Mouse (Mus musculus): ENCODE results near the gene Cyb5d2. TPM values are rescaled to one million over a fixed set of nuclear protein-coding genes. Genes with fewer than 3 reads are reported as not detected.
A peak's percentile ranks its signal among the peaks of the same experiment; 100 is the strongest.

Cyb5d2 gene
- polyA plus RNA-seq (2015; fragmentation: Nextera tagmentation; extraction: Ambion mirVana), result 4.8 and 5.1 TPM in 2 replicates

- H3K4me1 ChIP-seq (ENCODE audit: control insufficient read depth, insufficient read depth, low read length), result peaks cover 7% of the 10 kb centered on the region
- H3K9ac ChIP-seq (ENCODE audit: low read depth, low read length), result peak within 1 kb of the TSS; percentile 95
- no peaks in the 10 kb centered on the region for H3K9me3 ChIP-seq (ENCODE audit: control insufficient read depth, low read length)
- H3K4me2 ChIP-seq (ENCODE audit: low read depth, low read length), result peak within 1 kb of the TSS; percentile 84
- peak within 1 kb of the TSS; percentile 81 for H3K27ac ChIP-seq (ENCODE audit: low read length)
- no peaks in the 10 kb centered on the region for H3K36me3 ChIP-seq (ENCODE audit: control insufficient read depth, insufficient read depth, low read length)
- no peaks in the 10 kb centered on the region for H3K27me3 ChIP-seq (replicated peaks; ENCODE audit: control insufficient read depth, insufficient read depth, low read length)
- H3K4me3 ChIP-seq (ENCODE audit: low read length), result peak within 1 kb of the TSS; percentile 99
- ATAC-seq, result peak; percentile 93
- WGBS, result under 1% methylated on average over 69 of the region's 69 CpGs
Measured at GRCm38 (mm10) chr11:72795455-72796295, at the start of gene Cyb5d2, which contains the start of gene Zzef1. Gene Cyb5d2, minus strand, starts transcription at chr11:72796142. Gene Zzef1, plus strand, starts transcription at chr11:72796226.

GRCm38 (mm10) chr11:72845526-72845925 is 49.6 kb upstream of the Cyb5d2 start:
- no peaks in the 10 kb centered on the region for H3K27me3 ChIP-seq (replicated peaks; ENCODE audit: control insufficient read depth, insufficient read depth, low read length)
- H3K4me3 ChIP-seq (ENCODE audit: low read length), result no peak overlapping the region
- 91% methylated on average over 2 of the region's 2 CpGs for WGBS
- peaks cover 14% of the 10 kb centered on the region for H3K36me3 ChIP-seq (ENCODE audit: control insufficient read depth, insufficient read depth, low read length)
- peaks cover 2% of the 10 kb centered on the region; the same call in 1 of the 2 replicates for H3K4me1 ChIP-seq (ENCODE audit: control insufficient read depth, insufficient read depth, low read length)
- no peak overlapping the region for H3K9ac ChIP-seq (ENCODE audit: low read depth, low read length)
- H3K9me3 ChIP-seq (ENCODE audit: control insufficient read depth, low read length), result no peaks in the 10 kb centered on the region
- no peak for ATAC-seq
- H3K27ac ChIP-seq (ENCODE audit: low read length), result no peak overlapping the region
- no peak overlapping the region for H3K4me2 ChIP-seq (ENCODE audit: low read depth, low read length)

GRCm38 (mm10) chr11:72843576-72843975 is 47.6 kb upstream of the Cyb5d2 start:
- Histone ChIP-seq H3K36me3 (ENCODE audit: control insufficient read depth, insufficient read depth, low read length) (peaks cover 9% of the 10 kb centered on the region), H3K4me1 (ENCODE audit: control insufficient read depth, insufficient read depth, low read length) (no peaks in the 10 kb centered on the region), H3K27ac (ENCODE audit: low read length) (no peak overlapping the region), H3K9ac (ENCODE audit: low read depth, low read length) (no peak overlapping the region), H3K4me3 (ENCODE audit: low read length) (no peak overlapping the region), H3K27me3 (replicated peaks; ENCODE audit: control insufficient read depth, insufficient read depth, low read length) (no peaks in the 10 kb centered on the region), H3K9me3 (ENCODE audit: control insufficient read depth, low read length) (no peaks in the 10 kb centered on the region), H3K4me2 (ENCODE audit: low read depth, low read length) (no peak overlapping the region)
- ATAC-seq, result no peak

DNA sequence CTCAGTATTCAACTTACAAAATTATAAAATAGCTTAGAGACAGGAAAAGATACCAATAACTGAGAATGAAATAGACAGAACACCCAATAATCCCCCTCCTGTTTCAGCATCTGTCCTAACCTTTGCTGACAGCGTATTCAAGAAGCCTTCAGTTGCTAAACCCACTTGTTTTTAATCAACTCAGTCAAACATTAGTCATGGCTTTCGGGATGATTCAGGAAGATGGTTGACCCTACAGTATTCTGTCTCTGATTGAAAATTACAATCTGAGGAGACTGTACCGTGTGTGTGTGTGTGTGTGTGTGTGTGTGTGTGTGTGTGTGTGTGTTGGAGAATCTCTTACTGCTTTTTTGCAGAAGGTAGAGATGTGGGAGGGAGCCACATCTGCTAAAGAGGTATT is 46.8 kb upstream of the Cyb5d2 start:
- Histone ChIP-seq H3K4me1 (ENCODE audit: control insufficient read depth, insufficient read depth, low read length) (no peaks in the 10 kb centered on the region), H3K9me3 (ENCODE audit: control insufficient read depth, low read length) (no peaks in the 10 kb centered on the region), H3K36me3 (ENCODE audit: control insufficient read depth, insufficient read depth, low read length) (peaks cover 6% of the 10 kb centered on the region), H3K9ac (ENCODE audit: low read depth, low read length) (no peak overlapping the region), H3K27me3 (replicated peaks; ENCODE audit: control insufficient read depth, insufficient read depth, low read length) (no peaks in the 10 kb centered on the region), H3K27ac (ENCODE audit: low read length) (no peak overlapping the region), H3K4me3 (ENCODE audit: low read length) (no peak overlapping the region), H3K4me2 (ENCODE audit: low read depth, low read length) (no peak overlapping the region)
- WGBS, result 88% methylated on average over 3 of the region's 3 CpGs
- no peak for ATAC-seq

- WGBS, result 85% methylated on average over 3 of the region's 3 CpGs
- no peaks in the 10 kb centered on the region for H3K9me3 ChIP-seq (ENCODE audit: control insufficient read depth, low read length)
- H3K4me2 ChIP-seq (ENCODE audit: low read depth, low read length), result no peak overlapping the region
- H3K4me1 ChIP-seq (ENCODE audit: control insufficient read depth, insufficient read depth, low read length), result no peaks in the 10 kb centered on the region
- peaks cover 15% of the 10 kb centered on the region; the same call in 1 of the 2 replicates for H3K36me3 ChIP-seq (ENCODE audit: control insufficient read depth, insufficient read depth, low read length)
- no peak overlapping the region for H3K27ac ChIP-seq (ENCODE audit: low read length)
- no peak for ATAC-seq
- H3K9ac ChIP-seq (ENCODE audit: low read depth, low read length), result no peak overlapping the region
- H3K4me3 ChIP-seq (ENCODE audit: low read length), result no peak overlapping the region
- no peaks in the 10 kb centered on the region for H3K27me3 ChIP-seq (replicated peaks; ENCODE audit: control insufficient read depth, insufficient read depth, low read length)
Measured at GRCm38 (mm10) chr11:72829869-72830268, 33.9 kb upstream of the Cyb5d2 start.

GRCm38 (mm10) chr11:72821041-72821440 is 25.1 kb upstream of the Cyb5d2 start:
- Histone ChIP-seq H3K9ac (ENCODE audit: low read depth, low read length) (no peak overlapping the region), H3K4me2 (ENCODE audit: low read depth, low read length) (no peak overlapping the region), H3K27me3 (replicated peaks; ENCODE audit: control insufficient read depth, insufficient read depth, low read length) (no peaks in the 10 kb centered on the region), H3K4me1 (ENCODE audit: control insufficient read depth, insufficient read depth, low read length) (no peaks in the 10 kb centered on the region), H3K4me3 (ENCODE audit: low read length) (no peak overlapping the region), H3K36me3 (ENCODE audit: control insufficient read depth, insufficient read depth, low read length) (peaks cover 10% of the 10 kb centered on the region; the same call in 1 of the 2 replicates), H3K27ac (ENCODE audit: low read length) (no peak overlapping the region), H3K9me3 (ENCODE audit: control insufficient read depth, low read length) (no peaks in the 10 kb centered on the region)
- 82% methylated on average over 7 of the region's 7 CpGs for WGBS
- ATAC-seq, result peak; percentile 66

GRCm38 (mm10) chr11:72818067-72818466 is 22.1 kb upstream of the Cyb5d2 start:
- Histone ChIP-seq H3K9ac (ENCODE audit: low read depth, low read length) (no peak overlapping the region), H3K36me3 (ENCODE audit: control insufficient read depth, insufficient read depth, low read length) (peaks cover 6% of the 10 kb centered on the region; the same call in 1 of the 2 replicates), H3K27me3 (replicated peaks; ENCODE audit: control insufficient read depth, insufficient read depth, low read length) (no peaks in the 10 kb centered on the region), H3K4me2 (ENCODE audit: low read depth, low read length) (no peak overlapping the region), H3K4me3 (ENCODE audit: low read length) (no peak overlapping the region), H3K9me3 (ENCODE audit: control insufficient read depth, low read length) (no peaks in the 10 kb centered on the region), H3K4me1 (ENCODE audit: control insufficient read depth, insufficient read depth, low read length) (no peaks in the 10 kb centered on the region), H3K27ac (ENCODE audit: low read length) (no peak overlapping the region)
- no peak for ATAC-seq
- 88% methylated on average over 7 of the region's 7 CpGs for WGBS

DNA sequence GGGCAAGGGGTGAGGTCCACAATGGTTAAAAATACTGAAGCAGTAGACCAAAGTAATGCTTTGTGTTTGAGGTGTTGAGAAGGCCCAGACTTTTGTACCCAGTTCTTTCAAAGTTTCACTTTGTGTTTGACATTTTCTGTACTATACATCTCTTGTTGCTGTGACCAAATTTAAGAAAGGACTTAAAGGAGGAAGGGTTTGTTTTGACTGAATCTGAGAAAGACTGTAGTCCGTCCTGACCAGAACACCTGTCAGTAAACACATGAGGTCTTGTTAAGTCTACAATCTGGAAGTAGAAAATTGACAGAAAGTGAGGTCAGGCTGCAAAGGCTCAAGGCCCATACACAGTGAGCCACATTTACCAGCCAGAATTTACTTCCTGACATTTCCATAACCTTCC is 20.9 kb upstream of the Cyb5d2 start:
- no peak for ATAC-seq
- no peak overlapping the region for H3K4me2 ChIP-seq (ENCODE audit: low read depth, low read length)
- H3K9ac ChIP-seq (ENCODE audit: low read depth, low read length), result no peak overlapping the region
- H3K9me3 ChIP-seq (ENCODE audit: control insufficient read depth, low read length), result no peaks in the 10 kb centered on the region
- H3K4me1 ChIP-seq (ENCODE audit: control insufficient read depth, insufficient read depth, low read length), result no peaks in the 10 kb centered on the region
- WGBS, result 73% methylated on average over 1 of the region's 1 CpGs
- no peak overlapping the region for H3K4me3 ChIP-seq (ENCODE audit: low read length)
- no peak overlapping the region for H3K27ac ChIP-seq (ENCODE audit: low read length)
- H3K27me3 ChIP-seq (replicated peaks; ENCODE audit: control insufficient read depth, insufficient read depth, low read length), result no peaks in the 10 kb centered on the region
- H3K36me3 ChIP-seq (ENCODE audit: control insufficient read depth, insufficient read depth, low read length), result peaks cover 6% of the 10 kb centered on the region; the same call in 1 of the 2 replicates

DNA sequence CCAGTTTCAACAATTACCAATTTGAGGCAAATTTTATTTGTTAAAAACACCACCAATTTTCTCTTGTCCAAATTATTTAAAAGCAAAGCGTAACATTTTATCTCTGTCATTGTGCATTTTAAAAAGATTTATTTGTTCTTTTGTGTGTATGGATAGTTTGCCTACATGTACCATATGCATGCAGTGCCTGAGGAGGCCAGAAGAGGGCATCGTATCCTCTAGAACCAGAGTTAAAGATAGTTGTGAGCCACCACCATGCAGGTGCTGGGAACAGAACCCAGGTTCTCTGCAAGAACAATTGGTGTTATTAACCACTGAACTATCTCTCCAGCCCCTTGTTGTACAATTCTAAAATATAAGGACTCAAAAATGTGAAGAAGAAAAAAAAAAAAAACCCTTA is 18.2 kb upstream of the Cyb5d2 start:
- no peaks in the 10 kb centered on the region for H3K27me3 ChIP-seq (replicated peaks; ENCODE audit: control insufficient read depth, insufficient read depth, low read length)
- H3K4me3 ChIP-seq (ENCODE audit: low read length), result no peak overlapping the region
- no peaks in the 10 kb centered on the region for H3K4me1 ChIP-seq (ENCODE audit: control insufficient read depth, insufficient read depth, low read length)
- ATAC-seq, result no peak
- H3K4me2 ChIP-seq (ENCODE audit: low read depth, low read length), result no peak overlapping the region
- no peaks in the 10 kb centered on the region for H3K9me3 ChIP-seq (ENCODE audit: control insufficient read depth, low read length)
- 79% methylated on average over 2 of the region's 2 CpGs for WGBS
- no peak overlapping the region for H3K27ac ChIP-seq (ENCODE audit: low read length)
- H3K36me3 ChIP-seq (ENCODE audit: control insufficient read depth, insufficient read depth, low read length), result peaks cover 4% of the 10 kb centered on the region; the same call in 1 of the 2 replicates
- H3K9ac ChIP-seq (ENCODE audit: low read depth, low read length), result no peak overlapping the region
